Comparison of ENCODE assay signal across 26 mouse cellular contexts in genomic region chr1:184606541-184606940, GRCm38 (mm10).
DNase-seq lines count a peak whose midpoint lies in the region; ATAC-seq and TF ChIP-seq lines count a peak whose summit lies in the region.
"Had no signal": no experiment of that assay in that cellular context is flagged by ENCODE, and none has a peak within 500 bp of the region (broad histone marks: within the 10 kb centered on the region; RNA-seq: fewer than 3 reads in every experiment).

No protein-coding gene starts in this region.

- no peak overlapping the region for H3K27ac ChIP-seq in heart, embryonic 13.5 days (replicated peaks)
- no peak overlapping the region for H3K27ac ChIP-seq in liver, adult 2 months (replicated peaks; ENCODE audit: insufficient read depth, low read depth, low read length)
- no peak overlapping the region for H3K27ac ChIP-seq in liver, embryonic 12.5 days
- H3K27ac ChIP-seq: forebrain, embryonic 10.5 days; forebrain, embryonic 13.5 days; hindbrain, embryonic 14.5 days; hindbrain, postnatal 0 days had no signal

- no peak overlapping the region for H3K4me3 ChIP-seq in heart, embryonic 13.5 days
- no peak overlapping the region for H3K4me3 ChIP-seq in liver, adult 2 months (ENCODE audit: insufficient read depth, low read depth, low read length)
- H3K4me3 ChIP-seq in liver, embryonic 12.5 days = no peak overlapping the region
- H3K4me3 ChIP-seq: forebrain, embryonic 10.5 days; forebrain, embryonic 13.5 days had no signal

- intact Hi-C loops in heart, postnatal 14 days (cut with DNase I) = no loop called here

- H3K4me2 ChIP-seq in heart, embryonic 13.5 days = peak overlapping the region; percentile 30
- no peak overlapping the region for H3K4me2 ChIP-seq in liver, embryonic 12.5 days
- H3K4me2 ChIP-seq: forebrain, embryonic 13.5 days; hindbrain, embryonic 14.5 days had no signal

- ATAC-seq in heart, embryonic 13.5 days (ENCODE audit: extremely low read depth, insufficient number of reproducible peaks, low FRiP score, low TSS enrichment) = no peak
- no peak for ATAC-seq in liver, embryonic 12.5 days
- ATAC-seq: forebrain, embryonic 13.5 days; forebrain, embryonic 16.5 days; hindbrain, postnatal 0 days; inflammation-experienced regulatory T-cells, adult 6 months; intestine, embryonic 16.5 days; Patski had no signal

- TF ChIP-seq CTCF in liver, adult 2 months (IDR thresholded peaks at IDR 0.05; ENCODE audit: low read depth, low read length) = no peak

- no peaks in the 10 kb centered on the region for H3K36me3 ChIP-seq in heart, embryonic 13.5 days
- H3K36me3 ChIP-seq in liver, adult 2 months (ENCODE audit: control insufficient read depth, insufficient read depth, low read length) = no peaks in the 10 kb centered on the region
- H3K36me3 ChIP-seq in liver, embryonic 12.5 days = no peaks in the 10 kb centered on the region
- H3K36me3 ChIP-seq: forebrain, embryonic 10.5 days; G1E had no signal

- H3K9me3 ChIP-seq in heart, embryonic 13.5 days = no peaks in the 10 kb centered on the region
- H3K9me3 ChIP-seq in liver, embryonic 12.5 days (replicated peaks) = no peaks in the 10 kb centered on the region
- H3K9me3 ChIP-seq: forebrain, embryonic 10.5 days; forebrain, embryonic 13.5 days; G1E had no signal

- peaks cover 34% of the 10 kb centered on the region for H3K27me3 ChIP-seq in heart, embryonic 13.5 days (replicated peaks)
- no peaks in the 10 kb centered on the region for H3K27me3 ChIP-seq in liver, adult 2 months (ENCODE audit: control insufficient read depth, insufficient read depth, low read length)
- no peaks in the 10 kb centered on the region for H3K27me3 ChIP-seq in liver, embryonic 12.5 days (replicated peaks)
- H3K27me3 ChIP-seq: CH12.LX; forebrain, embryonic 13.5 days had no signal

- no peak overlapping the region for H3K9ac ChIP-seq in heart, embryonic 13.5 days
- no peak overlapping the region for H3K9ac ChIP-seq in liver, adult 2 months (ENCODE audit: low read depth, low read length)
- H3K9ac ChIP-seq in liver, embryonic 12.5 days = no peak overlapping the region
- H3K9ac ChIP-seq: forebrain, embryonic 13.5 days; hindbrain, embryonic 14.5 days had no signal

- no peak for TF ChIP-seq POLR2A in liver, adult 2 months (IDR thresholded peaks at IDR 0.05; ENCODE audit: extremely low read depth, insufficient read depth, low read length)

- DNase-seq in heart, adult 11 months = peak; percentile 92
- no peak for DNase-seq in heart, postnatal 14 days
- DNase-seq in heart, adult 18-20 months = no peak
- peak; percentile 83 for DNase-seq in liver, adult 2 months (ENCODE audit: extremely low read depth, low read depth, low spot score)
- peak; percentile 20 for DNase-seq in lung, postnatal 36 days
- DNase-seq in lung, postnatal 25 days (ENCODE audit: low spot score) = no peak
- DNase-seq: adrenal gland, postnatal 10 days; adrenal gland, postnatal 36 days; B cell, adult 2 months; cerebellum, adult 18-20 months; cerebellum, adult 9-10 months; cerebellum, postnatal 14 days; gastrocnemius, postnatal 25 days; heart, postnatal 4 days had no signal

- H3K4me1 ChIP-seq in heart, embryonic 13.5 days = peaks cover 7% of the 10 kb centered on the region
- peaks cover 18% of the 10 kb centered on the region for H3K4me1 ChIP-seq in liver, adult 2 months (ENCODE audit: control insufficient read depth, insufficient read depth, low read length)
- no peaks in the 10 kb centered on the region for H3K4me1 ChIP-seq in liver, embryonic 12.5 days

- H3K79me2 ChIP-seq in liver, adult 2 months (ENCODE audit: control insufficient read depth, insufficient read depth, low read length) = no peaks in the 10 kb centered on the region

- 30% methylated on average over 8 of the region's 8 CpGs for WGBS in heart, embryonic 13.5 days
- 63% methylated on average over 8 of the region's 8 CpGs for WGBS in liver, adult 2 months
- 72% methylated on average over 8 of the region's 8 CpGs for WGBS in liver, embryonic 12.5 days (ENCODE audit: insufficient replicate concordance)

Comparison
In these comparisons a context has a peak if more than half of its experiments do, and no peak if none do; other contexts are left out.
1. DNase-seq: peak in heart, adult 11 months (single experiment), liver, adult 2 months (single experiment) and lung, postnatal 36 days (single experiment); none in heart, postnatal 14 days (0 of 2), heart, adult 18-20 months (0 of 2) and lung, postnatal 25 days (single experiment).